Mouse (Mus musculus) heart, adult 2 months (tissue): ENCODE data around the gene Erc2. TPM values are rescaled to one million over a fixed set of nuclear protein-coding genes. Genes with fewer than 3 reads are reported as not detected.

Experiments
- DNase-seq, 2 experiments: peaks; one replicate each; pipeline ENCODE4 v3.0.0; 2021
- H3K27ac ChIP-seq: fragments of 200-600 bp; 2 replicates; pipeline ENCODE4 v1.8.1; 2022
- H3K27me3 ChIP-seq: fragments of 200-500 bp; 2 replicates; pipeline ENCODE4 v1.6.1; 2012; ENCODE audit warnings: mild to moderate bottlenecking, low read length, inconsistent platforms, mixed read lengths; ENCODE audit not compliant: control insufficient read depth, insufficient read depth
- H3K36me3 ChIP-seq: fragments of 200-500 bp; 2 replicates; pipeline ENCODE4 v1.6.1; 2012; ENCODE audit warnings: low read length, inconsistent platforms; ENCODE audit not compliant: control insufficient read depth, insufficient read depth
- H3K4me1 ChIP-seq: fragments of 200-500 bp; 2 replicates; pipeline ENCODE4 v1.6.1; 2011; ENCODE audit warnings: low read length; ENCODE audit not compliant: control insufficient read depth, insufficient read depth
- H3K4me3 ChIP-seq: fragments of 200-600 bp; 2 replicates; pipeline ENCODE4 v1.8.1; 2022
- H3K79me2 ChIP-seq: fragments of 200-500 bp; replicated peaks from 2 replicates; pipeline ENCODE4 v1.6.1; 2012; ENCODE audit warnings: mild to moderate bottlenecking, inconsistent platforms, low read length, moderate library complexity, mixed read lengths; ENCODE audit not compliant: control insufficient read depth, insufficient read depth
- H3K9ac ChIP-seq: fragments of 200-500 bp; 2 replicates; pipeline ENCODE4 v1.6.1; 2012; ENCODE audit warnings: low read depth, mild to moderate bottlenecking, control low read depth, inconsistent platforms, low read length, mixed read lengths
- CTCF ChIP-seq: fragments of 200-600 bp; IDR thresholded peaks from 2 replicates; pipeline ENCODE4 v1.8.1; 2022; ENCODE audit warnings: antibody characterized with exemption, mild to moderate bottlenecking, moderate library complexity
- EP300 ChIP-seq: fragments of 200-500 bp; IDR thresholded peaks from 2 replicates; pipeline ENCODE4 v1.6.1; 2011; ENCODE audit warnings: low read depth, low read length, control low read depth; ENCODE audit not compliant: insufficient read depth
- POLR2A ChIP-seq: fragments of 200-500 bp; IDR thresholded peaks from 2 replicates; pipeline ENCODE4 v1.6.1; 2011; ENCODE audit warnings: mild to moderate bottlenecking, low read depth, low read length, control low read depth; ENCODE audit not compliant: insufficient read depth
- WGBS: fragments of 180-500 bp; shearing (Covaris S2); methylation state at CpG from one replicate; pipeline ENCODE4 v1.1.7; 2018; 5-methylcytosine and 5-hydroxymethylcytosine counted together
- intact Hi-C: fragments of 180-260 bp; cut with DNase I; formaldehyde crosslinking; loops from one replicate; pipeline ENCODE4 v1.15.1; 2025
- polyA plus RNA-seq: library from polyadenylated mRNA; depleted of rRNA; stranded (reverse); fragments of >200 nt; gene quantifications from 2 replicates; pipeline ENCODE4 v1.2.3, GENCODE M21; 2012
- total RNA-seq, 2 experiments: library from RNA; stranded (reverse); gene quantifications; 2 replicates each; pipeline ENCODE4 v1.2.3; 2021

Gene Erc2
- total and polyA plus RNA-seq, 3 experiments: 0.49 to 0.68 (median 0.64) TPM

GRCm38 (mm10) chr14:27682368-27683052 is 60.3 kb downstream of the Erc2 start:
- DNase-seq: no peak
- WGBS: 67% methylated on average over 3 of the region's 3 CpGs
- Histone ChIP-seq H3K27me3 (no peaks in the 10 kb centered on the region), H3K9ac (no peak overlapping the region), H3K4me1 (no peaks in the 10 kb centered on the region), H3K4me3 (no peak overlapping the region), H3K27ac (no peak overlapping the region), H3K79me2 (no peaks in the 10 kb centered on the region), H3K36me3 (no peaks in the 10 kb centered on the region)
- TF ChIP-seq EP300 (no peak), POLR2A (no peak), CTCF (no peak)
- intact Hi-C loops: no loop called here

DNA sequence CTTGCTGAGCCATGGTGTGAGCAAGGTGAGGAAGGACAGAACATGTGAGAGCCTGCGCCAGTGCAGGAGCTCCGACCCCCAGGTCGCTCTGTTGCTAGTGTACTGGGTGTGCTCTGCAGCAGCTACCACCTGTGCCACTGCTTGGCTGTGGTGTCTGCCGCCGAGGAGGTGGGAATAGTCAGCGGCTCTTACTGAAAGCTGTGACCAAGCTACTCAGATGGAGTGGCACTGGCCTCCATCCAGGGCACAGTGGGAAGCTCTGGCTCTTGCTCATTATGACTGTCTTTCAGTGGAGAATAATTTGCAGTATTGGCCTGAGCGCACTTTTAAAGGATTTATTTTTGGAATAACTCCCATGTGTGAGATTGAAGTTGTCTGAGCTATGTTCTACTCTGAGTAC is 73.6 kb downstream of the Erc2 start:
- 91% methylated on average over 7 of the region's 7 CpGs for WGBS
- Histone ChIP-seq H3K4me3 (no peak overlapping the region), H3K9ac (no peak overlapping the region), H3K27ac (no peak overlapping the region), H3K27me3 (no peaks in the 10 kb centered on the region), H3K4me1 (no peaks in the 10 kb centered on the region), H3K36me3 (no peaks in the 10 kb centered on the region), H3K79me2 (no peaks in the 10 kb centered on the region)
- no peak for TF ChIP-seq EP300
- TF ChIP-seq CTCF: no peak
- TF ChIP-seq POLR2A: no peak
- intact Hi-C loops: no loop called here
- DNase-seq: no peak

DNA sequence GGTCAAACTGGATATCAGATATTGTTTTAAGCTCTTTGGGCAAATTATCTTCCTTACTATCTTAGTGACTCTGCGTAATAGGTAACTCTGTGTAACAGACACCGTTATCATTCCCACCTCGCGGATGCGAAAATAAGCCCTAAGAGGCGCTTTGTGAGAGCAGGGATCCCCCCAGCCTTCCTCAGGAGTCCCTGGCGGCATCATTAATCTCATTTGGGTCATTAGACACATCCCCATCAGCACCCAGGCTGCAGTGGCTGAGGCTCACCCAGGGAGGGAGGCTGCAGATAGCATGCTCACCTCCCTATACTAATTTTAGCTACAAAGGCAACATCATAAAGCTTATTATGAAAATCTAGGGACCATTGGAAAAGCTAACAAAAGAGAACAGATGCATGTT is 95.1 kb downstream of the Erc2 start:
- WGBS: 76% methylated on average over 7 of the region's 7 CpGs
- no peaks in the 10 kb centered on the region for H3K79me2 ChIP-seq
- no peak overlapping the region for H3K4me3 ChIP-seq
- DNase-seq: no peak
- intact Hi-C loops: no loop called here
- H3K36me3 ChIP-seq: no peaks in the 10 kb centered on the region
- H3K27ac ChIP-seq: no peak overlapping the region
- H3K27me3 ChIP-seq: no peaks in the 10 kb centered on the region
- no peak for TF ChIP-seq POLR2A
- no peak for TF ChIP-seq CTCF
- no peak for TF ChIP-seq EP300
- H3K9ac ChIP-seq: no peak overlapping the region
- no peaks in the 10 kb centered on the region for H3K4me1 ChIP-seq

DNA sequence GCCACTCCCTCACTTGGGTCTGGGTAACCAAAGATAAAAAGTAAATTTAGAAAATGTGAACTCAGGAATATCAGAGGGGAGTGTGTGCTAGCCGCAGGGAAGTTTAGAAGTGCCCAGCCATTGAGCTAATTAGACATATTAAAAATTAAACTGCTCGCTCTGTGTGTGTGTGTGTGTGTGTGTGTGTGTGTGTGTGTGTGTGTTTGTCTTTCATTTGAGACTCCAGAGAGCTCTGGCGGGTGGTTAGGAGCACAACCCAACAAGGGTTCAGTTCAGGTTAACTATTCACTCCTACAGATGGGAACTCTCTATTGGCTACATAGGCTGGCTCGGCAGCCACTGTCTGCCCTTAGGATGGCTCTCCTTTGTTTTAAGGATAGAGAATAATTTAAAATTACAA is 97.4 kb downstream of the Erc2 start:
- intact Hi-C loops: no loop called here
- Histone ChIP-seq H3K4me1 (no peaks in the 10 kb centered on the region), H3K4me3 (no peak overlapping the region), H3K27ac (no peak overlapping the region), H3K79me2 (no peaks in the 10 kb centered on the region), H3K9ac (no peak overlapping the region), H3K27me3 (no peaks in the 10 kb centered on the region), H3K36me3 (no peaks in the 10 kb centered on the region)
- DNase-seq: no peak
- no peak for TF ChIP-seq POLR2A
- TF ChIP-seq CTCF: no peak
- TF ChIP-seq EP300: no peak
- 69% methylated on average over 4 of the region's 4 CpGs for WGBS

- Histone ChIP-seq H3K4me1 (no peaks in the 10 kb centered on the region), H3K4me3 (no peak overlapping the region), H3K27ac (no peak overlapping the region), H3K36me3 (no peaks in the 10 kb centered on the region), H3K79me2 (no peaks in the 10 kb centered on the region), H3K27me3 (no peaks in the 10 kb centered on the region), H3K9ac (no peak overlapping the region)
- intact Hi-C loops: no loop called here
- TF ChIP-seq CTCF (no peak), EP300 (no peak), POLR2A (no peak)
- DNase-seq: no peak
- 91% methylated on average over 3 of the region's 3 CpGs for WGBS
These were observed 98.7 kb downstream of the Erc2 start for GRCm38 (mm10) chr14:27720944-27721343.

DNA sequence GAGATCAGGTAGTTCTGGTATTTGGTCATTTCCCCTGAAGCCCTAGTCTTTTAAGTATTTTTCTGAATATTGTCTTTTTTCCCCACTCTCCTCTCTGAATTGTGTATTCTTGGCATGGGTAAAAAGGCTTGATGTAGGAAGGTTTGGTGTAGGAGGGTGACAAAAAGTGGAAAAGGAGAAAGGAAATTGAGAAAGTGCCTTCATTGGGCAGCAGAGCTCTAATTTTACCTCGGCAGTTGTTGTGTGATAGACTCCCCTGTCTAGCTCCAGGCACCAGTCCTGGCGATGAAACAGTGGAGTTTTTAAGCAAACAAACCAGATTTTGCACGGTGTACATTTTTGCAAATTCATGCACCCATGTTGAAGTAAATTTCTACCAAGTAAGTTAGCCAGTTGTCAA is 99.5 kb downstream of the Erc2 start:
- Histone ChIP-seq H3K4me3 (no peak overlapping the region), H3K79me2 (no peaks in the 10 kb centered on the region), H3K36me3 (no peaks in the 10 kb centered on the region), H3K9ac (no peak overlapping the region), H3K27ac (no peak overlapping the region), H3K4me1 (no peaks in the 10 kb centered on the region), H3K27me3 (no peaks in the 10 kb centered on the region)
- no peak for DNase-seq
- intact Hi-C loops: no loop called here
- TF ChIP-seq CTCF: no peak
- no peak for TF ChIP-seq POLR2A
- no peak for TF ChIP-seq EP300
- WGBS: 73% methylated on average over 3 of the region's 3 CpGs
